Mouse (Mus musculus) hindbrain, embryonic 12.5 days (tissue): Measurements from ENCODE around the gene C1qtnf1. TPM values are rescaled to one million over a fixed set of nuclear protein-coding genes. Genes with fewer than 3 reads are reported as not detected.

Experiments used
- ATAC-seq: fragments of 200-750 bp; cut with Nextera tagmentation; 2 replicates; pipeline ENCODE4 v1.8.0; 2017; ENCODE audit warnings: moderate TSS enrichment; ENCODE audit not compliant: low FRiP score
- H3K27ac ChIP-seq: fragments of 300-500 bp; sonication (generic); 2 replicates; pipeline ENCODE4 v1.5.1; 2016; ENCODE audit warnings: mild to moderate bottlenecking
- H3K27me3 ChIP-seq: fragments of 300-500 bp; sonication (generic); 2 replicates; pipeline ENCODE4 v1.6.1; 2016; ENCODE audit warnings: mild to moderate bottlenecking
- H3K36me3 ChIP-seq: fragments of 300-500 bp; sonication (generic); 2 replicates; pipeline ENCODE4 v1.6.1; 2016; ENCODE audit warnings: mild to moderate bottlenecking
- H3K4me1 ChIP-seq: fragments of 300-500 bp; sonication (generic); 2 replicates; pipeline ENCODE4 v1.6.1; 2016
- H3K4me2 ChIP-seq: fragments of 300-500 bp; sonication (generic); replicated peaks from 2 replicates; pipeline ENCODE4 v1.6.1; 2016; ENCODE audit warnings: mild to moderate bottlenecking
- H3K4me3 ChIP-seq: fragments of 300-500 bp; sonication (generic); 2 replicates; pipeline ENCODE4 v1.5.1; 2016; ENCODE audit warnings: mild to moderate bottlenecking
- H3K9ac ChIP-seq: fragments of 300-500 bp; sonication (generic); 2 replicates; pipeline ENCODE4 v1.6.1; 2016; ENCODE audit warnings: mild to moderate bottlenecking, moderate library complexity
- H3K9me3 ChIP-seq: fragments of 300-500 bp; sonication (generic); replicated peaks from 2 replicates; pipeline ENCODE4 v1.6.1; 2016; ENCODE audit warnings: mild to moderate bottlenecking
- WGBS: fragments of 180-500 bp; shearing (Covaris S2); methylation state at CpG from one replicate; pipeline ENCODE4 v1.1.7; 2016; 5-methylcytosine and 5-hydroxymethylcytosine counted together
- polyA plus RNA-seq: library from polyadenylated mRNA; unstranded; fragments of >200 nt; fragmentation: Nextera tagmentation; extraction: Ambion mirVana; gene quantifications from 2 replicates; pipeline ENCODE4 v1.2.1, GENCODE M21; 2016

Gene C1qtnf1
- polyA plus RNA-seq, 1 experiment from 2014 or later: 3.0 TPM

- H3K27ac ChIP-seq: no peak overlapping the region
- no peaks in the 10 kb centered on the region; the same call in 1 of the 2 replicates for H3K27me3 ChIP-seq
- H3K9ac ChIP-seq: no peak overlapping the region
- no peak overlapping the region for H3K4me3 ChIP-seq
- H3K9me3 ChIP-seq: no peaks in the 10 kb centered on the region; the same call in 1 of the 2 replicates
- ATAC-seq: peak; percentile 33; the same call in 1 of the 2 replicates
- no peaks in the 10 kb centered on the region for H3K4me1 ChIP-seq
- no peaks in the 10 kb centered on the region for H3K36me3 ChIP-seq
- no peak overlapping the region for H3K4me2 ChIP-seq
- 27% methylated on average over 3 of the region's 3 CpGs for WGBS
Measured at GRCm38 (mm10) chr11:118445843-118446242, 17.8 kb downstream of the C1qtnf1 start.

GRCm38 (mm10) chr11:118447346-118447745 is 19.3 kb downstream of the C1qtnf1 start:
- no peaks in the 10 kb centered on the region for H3K4me1 ChIP-seq
- no peak overlapping the region for H3K4me2 ChIP-seq
- H3K27ac ChIP-seq: no peak overlapping the region
- H3K9ac ChIP-seq: no peak overlapping the region
- H3K27me3 ChIP-seq: no peaks in the 10 kb centered on the region; the same call in 1 of the 2 replicates
- H3K9me3 ChIP-seq: no peaks in the 10 kb centered on the region
- H3K4me3 ChIP-seq: no peak overlapping the region
- H3K36me3 ChIP-seq: no peaks in the 10 kb centered on the region
- no peak for ATAC-seq
- 71% methylated on average over 4 of the region's 4 CpGs for WGBS

- no peaks in the 10 kb centered on the region for H3K4me1 ChIP-seq
- no peaks in the 10 kb centered on the region; the same call in 1 of the 2 replicates for H3K27me3 ChIP-seq
- H3K27ac ChIP-seq: no peak overlapping the region
- H3K4me2 ChIP-seq: no peak overlapping the region
- no peaks in the 10 kb centered on the region for H3K36me3 ChIP-seq
- no peak for ATAC-seq
- H3K9ac ChIP-seq: no peak overlapping the region
- H3K9me3 ChIP-seq: no peaks in the 10 kb centered on the region
- H3K4me3 ChIP-seq: no peak overlapping the region
- 87% methylated on average over 8 of the region's 8 CpGs for WGBS
Measured at GRCm38 (mm10) chr11:118448385-118448784, 20.4 kb downstream of the C1qtnf1 start.

GRCm38 (mm10) chr11:118451211-118451610 is 23.2 kb downstream of the C1qtnf1 start:
- H3K27me3 ChIP-seq: no peaks in the 10 kb centered on the region
- H3K4me1 ChIP-seq: no peaks in the 10 kb centered on the region
- no peak overlapping the region for H3K4me2 ChIP-seq
- H3K9me3 ChIP-seq: no peaks in the 10 kb centered on the region
- 82% methylated on average over 6 of the region's 6 CpGs for WGBS
- H3K4me3 ChIP-seq: no peak overlapping the region
- no peak overlapping the region for H3K9ac ChIP-seq
- no peak for ATAC-seq
- no peaks in the 10 kb centered on the region for H3K36me3 ChIP-seq
- no peak overlapping the region for H3K27ac ChIP-seq

- Histone ChIP-seq H3K9me3 (no peaks in the 10 kb centered on the region), H3K4me3 (no peak overlapping the region), H3K9ac (no peak overlapping the region), H3K4me1 (no peaks in the 10 kb centered on the region), H3K27me3 (no peaks in the 10 kb centered on the region), H3K27ac (no peak overlapping the region), H3K36me3 (no peaks in the 10 kb centered on the region), H3K4me2 (no peak overlapping the region)
- no peak for ATAC-seq
- 73% methylated on average over 2 of the region's 2 CpGs for WGBS
Measured at GRCm38 (mm10) chr11:118452955-118453354, 25.0 kb downstream of the C1qtnf1 start.

- no peaks in the 10 kb centered on the region for H3K27me3 ChIP-seq
- H3K4me3 ChIP-seq: no peak overlapping the region
- 0 out of 2 replicates have a peak, but pooled peaks cover under 1% of the 10 kb centered on the region for H3K4me1 ChIP-seq
- ATAC-seq: no peak
- no peaks in the 10 kb centered on the region for H3K36me3 ChIP-seq
- no peaks in the 10 kb centered on the region for H3K9me3 ChIP-seq
- 70% methylated on average over 11 of the region's 11 CpGs for WGBS
- H3K4me2 ChIP-seq: no peak overlapping the region
- H3K27ac ChIP-seq: no peak overlapping the region
- no peak overlapping the region for H3K9ac ChIP-seq
Measured at GRCm38 (mm10) chr11:118453886-118454671, 26.1 kb downstream of the C1qtnf1 start.

GRCm38 (mm10) chr11:118455788-118456187 is 27.8 kb downstream of the C1qtnf1 start:
- Histone ChIP-seq H3K4me2 (no peak overlapping the region), H3K27ac (no peak overlapping the region), H3K9ac (no peak overlapping the region), H3K4me3 (no peak overlapping the region), H3K27me3 (no peaks in the 10 kb centered on the region), H3K36me3 (no peaks in the 10 kb centered on the region), H3K9me3 (no peaks in the 10 kb centered on the region), H3K4me1 (0 out of 2 replicates have a peak, but pooled peaks cover 2% of the 10 kb centered on the region)
- ATAC-seq: no peak
- WGBS: 84% methylated on average over 6 of the region's 6 CpGs

GRCm38 (mm10) chr11:118456937-118457336 is 28.9 kb downstream of the C1qtnf1 start:
- 77% methylated on average over 11 of the region's 11 CpGs for WGBS
- H3K4me3 ChIP-seq: no peak overlapping the region
- H3K4me2 ChIP-seq: no peak overlapping the region
- no peak for ATAC-seq
- no peaks in the 10 kb centered on the region for H3K36me3 ChIP-seq
- H3K27me3 ChIP-seq: no peaks in the 10 kb centered on the region
- H3K27ac ChIP-seq: no peak overlapping the region
- no peaks in the 10 kb centered on the region for H3K9me3 ChIP-seq
- 0 out of 2 replicates have a peak, but pooled peaks cover 2% of the 10 kb centered on the region for H3K4me1 ChIP-seq
- no peak overlapping the region for H3K9ac ChIP-seq

- H3K4me3 ChIP-seq: no peak overlapping the region
- no peaks in the 10 kb centered on the region for H3K27me3 ChIP-seq
- no peaks in the 10 kb centered on the region for H3K9me3 ChIP-seq
- H3K4me2 ChIP-seq: no peak overlapping the region
- H3K4me1 ChIP-seq: 0 out of 2 replicates have a peak, but pooled peaks cover 2% of the 10 kb centered on the region
- no peaks in the 10 kb centered on the region for H3K36me3 ChIP-seq
- no peak for ATAC-seq
- H3K27ac ChIP-seq: no peak overlapping the region
- 54% methylated on average over 8 of the region's 8 CpGs for WGBS
- H3K9ac ChIP-seq: no peak overlapping the region
Measured at GRCm38 (mm10) chr11:118459051-118459450, 31.0 kb downstream of the C1qtnf1 start.

- H3K4me2 ChIP-seq: no peak overlapping the region
- no peak for ATAC-seq
- H3K27me3 ChIP-seq: no peaks in the 10 kb centered on the region
- H3K9ac ChIP-seq: no peak overlapping the region
- no peak overlapping the region for H3K27ac ChIP-seq
- WGBS: 67% methylated on average over 4 of the region's 4 CpGs
- H3K9me3 ChIP-seq: no peaks in the 10 kb centered on the region
- H3K4me1 ChIP-seq: 0 out of 2 replicates have a peak, but pooled peaks cover 2% of the 10 kb centered on the region
- H3K36me3 ChIP-seq: no peaks in the 10 kb centered on the region
- H3K4me3 ChIP-seq: no peak overlapping the region
Measured at GRCm38 (mm10) chr11:118459536-118459935, 31.5 kb downstream of the C1qtnf1 start.

- Histone ChIP-seq H3K4me3 (no peak overlapping the region), H3K27ac (no peak overlapping the region), H3K4me1 (0 out of 2 replicates have a peak, but pooled peaks cover 2% of the 10 kb centered on the region), H3K9ac (no peak overlapping the region), H3K36me3 (no peaks in the 10 kb centered on the region), H3K9me3 (no peaks in the 10 kb centered on the region), H3K4me2 (no peak overlapping the region), H3K27me3 (no peaks in the 10 kb centered on the region)
- WGBS: 52% methylated on average over 6 of the region's 6 CpGs
- no peak for ATAC-seq
Measured at GRCm38 (mm10) chr11:118460280-118460679, 32.3 kb downstream of the C1qtnf1 start.

- no peak overlapping the region for H3K4me3 ChIP-seq
- H3K27me3 ChIP-seq: no peaks in the 10 kb centered on the region
- no peaks in the 10 kb centered on the region for H3K36me3 ChIP-seq
- H3K4me1 ChIP-seq: peaks cover 20% of the 10 kb centered on the region
- H3K27ac ChIP-seq: no peak overlapping the region
- H3K9ac ChIP-seq: no peak overlapping the region
- H3K4me2 ChIP-seq: no peak overlapping the region
- no peak for ATAC-seq
- no peaks in the 10 kb centered on the region for H3K9me3 ChIP-seq
- 62% methylated on average over 11 of the region's 11 CpGs for WGBS
Measured at GRCm38 (mm10) chr11:118467441-118468035, 39.5 kb downstream of the C1qtnf1 start.
